Mouse (Mus musculus) testis, adult 2 months (tissue): ENCODE measurements around the gene E430018J23Rik.

ENCODE experiments used
- CTCF ChIP-seq: fragments of 200-500 bp; IDR thresholded peaks from 2 replicates; pipeline ENCODE4 v1.5.1; 2012; ENCODE audit warnings: low read depth, mild to moderate bottlenecking, inconsistent platforms, low read length, moderate library complexity; ENCODE audit not compliant: control insufficient read depth, insufficient read depth, insufficient replicate concordance
- POLR2A ChIP-seq: fragments of 200-500 bp; IDR thresholded peaks from 2 replicates; pipeline ENCODE4 v1.6.1; 2012; ENCODE audit warnings: low read depth, mild to moderate bottlenecking, inconsistent platforms, low read length, moderate library complexity; ENCODE audit not compliant: control insufficient read depth

GRCm38 (mm10) chr7:127371213-127371612 lies 22.2 kb downstream of the E430018J23Rik start:
- TF ChIP-seq CTCF (no peak), POLR2A (no peak)
